Mouse (Mus musculus) neutrophil, adult 83 days (primary cell): ENCODE measurements around the gene Vmn2r113. TPM values are rescaled to one million over a fixed set of nuclear protein-coding genes. Genes with fewer than 3 reads are reported as not detected.

ENCODE experiments used
- total RNA-seq, 2 experiments: library from RNA; stranded (reverse); gene quantifications; one replicate each; pipeline ENCODE4 v1.2.4; 2023

Gene Vmn2r113
- not detected for total RNA-seq

DNA sequence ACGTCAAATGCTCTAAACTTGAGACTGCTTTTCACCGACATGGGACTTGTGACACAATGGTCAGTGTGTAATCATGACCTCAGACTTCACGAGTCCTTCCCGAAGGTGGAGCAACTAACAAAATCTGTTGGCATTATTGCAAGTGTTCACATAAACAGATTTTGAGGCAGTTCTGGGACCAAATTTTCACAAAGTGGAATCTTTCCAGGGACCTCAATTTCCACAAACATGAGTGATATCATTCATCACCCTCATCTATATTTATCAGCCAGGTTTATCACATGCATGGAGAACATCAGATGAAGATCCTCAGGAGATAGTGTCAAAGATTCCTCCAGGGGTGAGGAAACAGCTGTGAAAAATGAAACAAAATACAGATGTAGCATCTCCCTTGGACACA, at the start of gene Vmn2r113:
Gene Vmn2r113, plus strand, starts transcription at position 301 of the 400 bp plus-strand sequence.

Other genes with a start within 250 kb of the Vmn2r113 start
- gene Zfp945, start 75.8 kb upstream of the Vmn2r113 start, total RNA-seq, result 1 to 10 TPM; 1.5 TPM
- not detected for gene Vmn2r-ps130, start 118.2 kb downstream of the Vmn2r113 start, total RNA-seq